Mouse (Mus musculus) heart, postnatal 0 days (tissue): ENCODE results near the gene Dnah9.

Experiments
- CTCF ChIP-seq: IDR thresholded peaks from 2 replicates; pipeline ENCODE4 v1.5.1; 2016; ENCODE audit warnings: antibody characterized with exemption, control low read depth, low read depth
- EP300 ChIP-seq: IDR thresholded peaks from 2 replicates; pipeline ENCODE4 v1.6.1; 2016; ENCODE audit warnings: antibody characterized with exemption, low read depth

- TF ChIP-seq CTCF: no peak
- TF ChIP-seq EP300: no peak
Observed at GRCm38 (mm10) chr11:66164022-66164421, 4.3 kb downstream of the Dnah9 start.
